Comparison of ENCODE assay signal across 8 mouse cellular contexts in the genomic region with DNA sequence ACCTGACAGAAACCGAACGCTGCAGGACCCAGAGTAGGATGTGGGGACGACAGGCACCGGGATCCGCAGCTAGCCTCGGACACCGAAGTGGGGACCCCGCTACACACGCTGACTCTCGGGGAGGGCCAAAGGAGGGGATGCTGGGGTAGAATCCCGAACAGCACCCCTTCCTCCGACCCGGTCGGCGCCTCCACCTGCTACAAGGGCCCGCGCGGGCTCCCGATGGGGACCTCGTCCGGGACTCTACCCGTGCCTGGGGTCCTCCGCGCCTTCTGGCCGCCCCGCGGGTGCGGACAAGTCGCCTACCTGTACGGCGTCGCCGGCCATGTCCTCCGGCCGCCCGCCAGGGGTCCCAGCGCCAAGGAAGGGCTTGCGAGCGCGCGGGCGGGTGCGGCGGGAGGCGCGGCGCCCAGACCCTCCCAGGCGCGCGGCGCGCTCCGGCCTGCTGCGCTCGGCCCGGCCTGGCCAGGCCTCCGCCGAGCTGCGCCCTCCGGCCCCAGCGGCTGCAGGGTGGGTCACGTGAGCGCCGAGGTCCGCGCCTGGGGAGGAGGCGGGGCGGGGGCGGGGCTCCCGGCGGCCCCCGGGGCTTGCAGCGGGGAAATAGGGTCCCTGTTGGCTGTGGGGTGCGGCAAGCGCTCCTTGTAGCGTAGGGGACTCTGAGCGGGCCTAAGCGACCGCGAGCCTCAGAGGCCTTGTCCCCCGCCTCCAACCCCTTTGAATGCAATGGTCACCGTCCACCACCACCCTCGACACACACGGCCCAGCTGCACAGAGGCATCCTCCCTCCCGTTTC. TPM values are rescaled to one million over a fixed set of nuclear protein-coding genes. Genes with fewer than 3 reads are reported as not detected.
DNase-seq lines count a peak whose midpoint lies in the region; ATAC-seq and TF ChIP-seq lines count a peak whose summit lies in the region.

TSS of gene Pkn1 (minus strand) at position 519 of the 793 bp plus-strand sequence.

- TF ChIP-seq EP300 in stomach, postnatal 0 days (optimal IDR thresholded peaks at IDR 0.05): no peak

- DNase-seq in 416B (ENCODE audit: low read depth): peak; percentile 87
- peak; percentile 88 to 94 for DNase-seq in adrenal gland, postnatal 36 days
- DNase-seq in kidney, postnatal 10 days: peak; percentile 93
- peak; percentile 85 for DNase-seq in neural tube, embryonic 11.5 days (ENCODE audit: low spot score)
- DNase-seq in stomach, postnatal 0 days (ENCODE audit: low spot score): peak; percentile 88

- peak within 1 kb of the TSS; percentile 63 for H3K27ac ChIP-seq in embryonic fibroblast, embryonic 13.5 days (ENCODE audit: insufficient read depth, low read length)
- peak within 1 kb of the TSS; percentile 76 to 77 for H3K27ac ChIP-seq in heart, embryonic 14.5 days (replicated peaks in 1 of 2; ENCODE audit: control insufficient read depth in 1 of 2, insufficient read depth in 1 of 2, low read depth in 2 of 2, low read length in 2 of 2)
- peak within 1 kb of the TSS; percentile 81 for H3K27ac ChIP-seq in liver, embryonic 15.5 days (replicated peaks)
- H3K27ac ChIP-seq in neural tube, embryonic 11.5 days (ENCODE audit: low read depth, low read length): peak within 1 kb of the TSS; percentile 49; the same call in 1 of the 2 replicates
- H3K27ac ChIP-seq in stomach, postnatal 0 days (replicated peaks): peak within 1 kb of the TSS; percentile 94

- H3K4me2 ChIP-seq in heart, embryonic 14.5 days (ENCODE audit: low read length): peak within 1 kb of the TSS; percentile 89
- peak within 1 kb of the TSS; percentile 99 for H3K4me2 ChIP-seq in liver, embryonic 15.5 days
- H3K4me2 ChIP-seq in neural tube, embryonic 11.5 days (ENCODE audit: low read depth): peak within 1 kb of the TSS; percentile 67
- peak within 1 kb of the TSS; percentile 98 for H3K4me2 ChIP-seq in stomach, postnatal 0 days (replicated peaks; ENCODE audit: low read depth)

- TF ChIP-seq CTCF in embryonic fibroblast, embryonic 13.5 days (IDR thresholded peaks at IDR 0.05; ENCODE audit: borderline replicate concordance, insufficient read depth, low read length): no peak
- TF ChIP-seq CTCF in stomach, postnatal 0 days (IDR thresholded peaks at IDR 0.05; ENCODE audit: low read depth): peak; percentile 40; the same call in 1 of the 2 replicates

- WGBS in heart, embryonic 14.5 days: under 1% methylated on average over 67 of the region's 85 CpGs
- under 1% methylated on average over 85 of the region's 85 CpGs for WGBS in liver, embryonic 15.5 days (ENCODE audit: insufficient replicate concordance)
- WGBS in neural tube, embryonic 11.5 days: under 1% methylated on average over 78 of the region's 85 CpGs
- under 1% methylated on average over 43 of the region's 85 CpGs for WGBS in stomach, postnatal 0 days

- peak; percentile 86 for ATAC-seq in heart, embryonic 14.5 days (ENCODE audit: insufficient number of reproducible peaks, insufficient read depth, low FRiP score, low read depth)
- peak; percentile 90 for ATAC-seq in liver, embryonic 15.5 days (ENCODE audit: insufficient read depth)
- ATAC-seq in neural tube, embryonic 11.5 days (ENCODE audit: insufficient read depth, low FRiP score, low TSS enrichment): peak; percentile 94
- peak; percentile 84 for ATAC-seq in stomach, postnatal 0 days (ENCODE audit: low FRiP score, low TSS enrichment)

- H3K9ac ChIP-seq in heart, embryonic 14.5 days (ENCODE audit: low read length): peak within 1 kb of the TSS; percentile 97
- H3K9ac ChIP-seq in liver, embryonic 15.5 days: peak within 1 kb of the TSS; percentile 90
- peak within 1 kb of the TSS; percentile 78 for H3K9ac ChIP-seq in neural tube, embryonic 11.5 days (ENCODE audit: low read length)
- H3K9ac ChIP-seq in stomach, postnatal 0 days (ENCODE audit: low read length): peak within 1 kb of the TSS; percentile 94

- no peaks in the 10 kb centered on the region for H3K27me3 ChIP-seq in heart, embryonic 14.5 days (ENCODE audit: control insufficient read depth, insufficient read depth, low read length)
- H3K27me3 ChIP-seq in liver, embryonic 15.5 days: no peaks in the 10 kb centered on the region
- no peaks in the 10 kb centered on the region for H3K27me3 ChIP-seq in neural tube, embryonic 11.5 days (ENCODE audit: control insufficient read depth, insufficient read depth, low read length)
- H3K27me3 ChIP-seq in stomach, postnatal 0 days (ENCODE audit: control insufficient read depth, insufficient read depth, low read length): no peaks in the 10 kb centered on the region

- 0 out of 2 replicates have a peak, but pooled peaks cover 3% of the 10 kb centered on the region for H3K36me3 ChIP-seq in heart, embryonic 14.5 days (ENCODE audit: control insufficient read depth, insufficient read depth, low read length)
- H3K36me3 ChIP-seq in liver, embryonic 15.5 days (replicated peaks): no peaks in the 10 kb centered on the region
- H3K36me3 ChIP-seq in neural tube, embryonic 11.5 days (ENCODE audit: control insufficient read depth, insufficient read depth, low read length): no peaks in the 10 kb centered on the region; the same call in 1 of the 2 replicates
- H3K36me3 ChIP-seq in stomach, postnatal 0 days (ENCODE audit: control insufficient read depth, insufficient read depth, low read length): no peaks in the 10 kb centered on the region

- TF ChIP-seq POLR2A in embryonic fibroblast, embryonic 13.5 days (IDR thresholded peaks at IDR 0.05; ENCODE audit: low read depth, low read length): peak; percentile 84

- H3K4me1 ChIP-seq in embryonic fibroblast, embryonic 13.5 days (ENCODE audit: control insufficient read depth, insufficient read depth, low read length): no peaks in the 10 kb centered on the region; the same call in 1 of the 2 replicates
- H3K4me1 ChIP-seq in heart, embryonic 14.5 days (ENCODE audit: control insufficient read depth in 2 of 2, insufficient read depth in 2 of 2, low read length in 2 of 2): peaks cover 16 to 42% of the 10 kb centered on the region in 2 experiments
- H3K4me1 ChIP-seq in liver, embryonic 15.5 days (replicated peaks): peaks cover 59% of the 10 kb centered on the region
- H3K4me1 ChIP-seq in neural tube, embryonic 11.5 days (ENCODE audit: control insufficient read depth, insufficient read depth, low read length): peaks cover 8% of the 10 kb centered on the region
- peaks cover 7% of the 10 kb centered on the region for H3K4me1 ChIP-seq in stomach, postnatal 0 days (replicated peaks; ENCODE audit: control insufficient read depth, insufficient read depth)

- no peaks in the 10 kb centered on the region for H3K9me3 ChIP-seq in heart, embryonic 14.5 days (ENCODE audit: control insufficient read depth, low read length)
- no peaks in the 10 kb centered on the region for H3K9me3 ChIP-seq in liver, embryonic 15.5 days (replicated peaks)
- no peaks in the 10 kb centered on the region for H3K9me3 ChIP-seq in neural tube, embryonic 11.5 days (ENCODE audit: control insufficient read depth, low read length)
- no peaks in the 10 kb centered on the region for H3K9me3 ChIP-seq in stomach, postnatal 0 days (ENCODE audit: control insufficient read depth, low read length)

- peak within 1 kb of the TSS; percentile 88 for H3K4me3 ChIP-seq in embryonic fibroblast, embryonic 13.5 days (ENCODE audit: insufficient read depth, low read length)
- peak within 1 kb of the TSS; percentile 88 to 93 for H3K4me3 ChIP-seq in heart, embryonic 14.5 days (ENCODE audit: control insufficient read depth in 1 of 2, insufficient read depth in 1 of 2, low read depth in 1 of 2, low read length in 2 of 2)
- H3K4me3 ChIP-seq in liver, embryonic 15.5 days (replicated peaks): peak within 1 kb of the TSS; percentile 82
- peak within 1 kb of the TSS; percentile 78 for H3K4me3 ChIP-seq in neural tube, embryonic 11.5 days (ENCODE audit: low read depth, low read length)
- H3K4me3 ChIP-seq in stomach, postnatal 0 days (ENCODE audit: low read depth, low read length): peak within 1 kb of the TSS; percentile 84

RNA-seq across cellular contexts. Expression of gene Pkn1, which starts in this region (rescaled TPM):
- 100 to 1,000 TPM in 1 of 2 experiments, 10 to 100 TPM in 1; 98.0 to 123 TPM for total RNA-seq in adrenal gland, postnatal 36 days (2021)
- 40.2 and 41.2 TPM in 2 replicates for polyA plus RNA-seq in embryonic fibroblast, embryonic 13.5 days (2011; ENCODE audit: insufficient read length, low read depth, missing spikeins)
- 19.5 and 22.7 TPM in 2 replicates for polyA plus RNA-seq in heart, embryonic 14.5 days (2014; fragmentation: Nextera tagmentation; extraction: Ambion mirVana)
- polyA plus RNA-seq in liver, embryonic 15.5 days (2015; fragmentation: Nextera tagmentation; extraction: Ambion mirVana): 11.3 and 12.8 TPM in 2 replicates
- 29.3 and 29.5 TPM in 2 replicates for polyA plus RNA-seq in neural tube, embryonic 11.5 days (2014; fragmentation: Nextera tagmentation; extraction: Ambion mirVana)
- 14.4 and 16.2 TPM in 2 replicates for polyA plus RNA-seq in stomach, postnatal 0 days (2015; fragmentation: Nextera tagmentation; extraction: Ambion mirVana)

Comparison
In these comparisons a context has a peak if more than half of its experiments do, and no peak if none do; other contexts are left out.
1. Peak in every context shown above with its lines: DNase-seq, ATAC-seq, H3K4me3 ChIP-seq and H3K27ac ChIP-seq.